ENCODE assay signal across 8 mouse cellular contexts in the genomic region with DNA sequence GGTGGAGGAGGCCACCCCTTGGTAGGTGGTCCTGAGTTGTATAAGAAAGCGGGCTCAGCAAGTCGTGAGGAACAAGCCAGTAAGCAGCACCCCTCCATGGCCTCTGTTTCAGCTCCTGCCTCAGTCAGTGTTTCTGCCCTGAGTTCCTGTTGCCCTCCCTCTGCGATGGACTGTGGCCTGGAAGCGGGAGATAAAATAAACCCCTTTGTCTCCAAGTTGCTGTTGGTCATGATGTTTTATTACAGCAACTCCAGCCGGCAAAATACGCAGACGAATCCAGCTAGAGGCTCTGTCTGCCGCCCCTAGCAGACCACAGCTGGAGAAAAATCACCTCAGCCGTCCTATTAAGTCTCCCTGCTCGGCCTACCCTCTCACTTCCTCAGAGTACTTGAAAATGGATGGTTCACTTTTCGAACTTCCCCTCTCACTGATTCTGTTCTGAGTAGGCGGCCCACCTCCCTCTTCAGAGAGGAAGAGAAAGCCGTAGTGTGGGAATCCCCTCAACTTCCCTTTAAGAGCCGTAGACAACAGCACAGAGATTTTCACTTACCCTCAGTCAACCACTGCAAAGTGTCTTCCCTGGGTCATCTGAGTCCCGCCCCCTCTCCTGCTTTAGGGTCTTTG. TPM values are rescaled to one million over a fixed set of nuclear protein-coding genes. Genes with fewer than 3 reads are reported as not detected.
A peak's percentile ranks its signal among the peaks of the same experiment; 100 is the strongest.
DNase-seq lines count a peak whose midpoint lies in the region; ATAC-seq lines count a peak whose summit lies in the region.
"Had no signal": no experiment of that assay in that cellular context is flagged by ENCODE, and none has a peak within 500 bp of the region (broad histone marks: within the 10 kb centered on the region; RNA-seq: fewer than 3 reads in every experiment).

No protein-coding gene starts in this region.

- no peak for ATAC-seq in liver, embryonic 11.5 days (replicated peaks; ENCODE audit: low FRiP score)
- ATAC-seq in liver, embryonic 16.5 days (ENCODE audit: low read depth) = peak; percentile 50; the same call in 1 of the 2 replicates
- no peak for ATAC-seq in stomach, embryonic 16.5 days (ENCODE audit: insufficient read depth, low FRiP score)
- no peak for ATAC-seq in midbrain, embryonic 13.5 days

- no peaks in the 10 kb centered on the region for H3K9me3 ChIP-seq in liver, embryonic 11.5 days (ENCODE audit: control insufficient read depth, low read length)
- H3K9me3 ChIP-seq in embryonic facial prominence, embryonic 10.5 days = 0 out of 2 replicates have a peak, but pooled peaks cover 4% of the 10 kb centered on the region
- H3K9me3 ChIP-seq in liver, embryonic 16.5 days (replicated peaks; ENCODE audit: control insufficient read depth, low read length) = no peaks in the 10 kb centered on the region
- peaks cover 7% of the 10 kb centered on the region; the same call in 1 of the 2 replicates for H3K9me3 ChIP-seq in stomach, embryonic 16.5 days (replicated peaks; ENCODE audit: control insufficient read depth, low read length)
- H3K9me3 ChIP-seq in midbrain, embryonic 13.5 days = peaks cover 7% of the 10 kb centered on the region; the same call in 1 of the 2 replicates
- H3K9me3 ChIP-seq: hindbrain, embryonic 13.5 days had no signal

- no peaks in the 10 kb centered on the region for H3K36me3 ChIP-seq in liver, embryonic 11.5 days (ENCODE audit: control insufficient read depth, insufficient read depth, low read length)
- H3K36me3 ChIP-seq in embryonic facial prominence, embryonic 10.5 days (replicated peaks) = no peaks in the 10 kb centered on the region
- H3K36me3 ChIP-seq in liver, embryonic 16.5 days (ENCODE audit: control insufficient read depth, insufficient read depth) = no peaks in the 10 kb centered on the region
- no peaks in the 10 kb centered on the region for H3K36me3 ChIP-seq in stomach, embryonic 16.5 days (ENCODE audit: control insufficient read depth, insufficient read depth, low read length)
- H3K36me3 ChIP-seq in midbrain, embryonic 13.5 days = no peaks in the 10 kb centered on the region
- H3K36me3 ChIP-seq: hindbrain, embryonic 13.5 days had no signal

- H3K9ac ChIP-seq in liver, embryonic 11.5 days (ENCODE audit: low read depth, low read length) = no peak overlapping the region
- H3K9ac ChIP-seq in liver, embryonic 16.5 days (ENCODE audit: low read depth, low read length) = no peak overlapping the region
- no peak overlapping the region for H3K9ac ChIP-seq in stomach, embryonic 16.5 days (ENCODE audit: low read length)
- H3K9ac ChIP-seq in midbrain, embryonic 13.5 days (replicated peaks) = no peak overlapping the region
- H3K9ac ChIP-seq: hindbrain, embryonic 13.5 days had no signal

- H3K27me3 ChIP-seq in liver, embryonic 11.5 days (replicated peaks; ENCODE audit: control insufficient read depth, insufficient read depth, low read length) = no peaks in the 10 kb centered on the region
- no peaks in the 10 kb centered on the region for H3K27me3 ChIP-seq in embryonic facial prominence, embryonic 10.5 days (replicated peaks; ENCODE audit: low read depth, poor library complexity, severe bottlenecking)
- no peaks in the 10 kb centered on the region for H3K27me3 ChIP-seq in liver, embryonic 16.5 days (ENCODE audit: control insufficient read depth, insufficient read depth, low read depth, low read length)
- H3K27me3 ChIP-seq in stomach, embryonic 16.5 days (ENCODE audit: control insufficient read depth, insufficient read depth, low read length) = no peaks in the 10 kb centered on the region
- H3K27me3 ChIP-seq in midbrain, embryonic 13.5 days = no peaks in the 10 kb centered on the region
- H3K27me3 ChIP-seq: hindbrain, embryonic 13.5 days had no signal

- no peak overlapping the region for H3K27ac ChIP-seq in liver, embryonic 11.5 days (ENCODE audit: low read depth, low read length)
- peak overlapping the region; percentile 55 for H3K27ac ChIP-seq in embryonic facial prominence, embryonic 10.5 days (replicated peaks)
- peak overlapping the region; percentile 35 for H3K27ac ChIP-seq in liver, embryonic 16.5 days (ENCODE audit: low read length)
- H3K27ac ChIP-seq in stomach, embryonic 16.5 days (ENCODE audit: low read length) = peak overlapping the region; percentile 32; the same call in 1 of the 2 replicates
- no peak overlapping the region for H3K27ac ChIP-seq in midbrain, embryonic 13.5 days
- H3K27ac ChIP-seq: hindbrain, embryonic 13.5 days had no signal

- DNase-seq in liver = peak; percentile 10
- no peak for DNase-seq in liver, embryonic 11.5 days (ENCODE audit: low spot score)
- DNase-seq in embryonic facial prominence, embryonic 10.5 days (ENCODE audit: low spot score) = no peak
- DNase-seq in c-Kit-positive CD71-positive TER-119-positive erythroid progenitor cells, embryonic 14.5 days (ENCODE audit: low spot score) = no peak

- H3K4me2 ChIP-seq in liver, embryonic 11.5 days = no peak overlapping the region
- H3K4me2 ChIP-seq in liver, embryonic 16.5 days (ENCODE audit: low read depth, low read length) = no peak overlapping the region
- H3K4me2 ChIP-seq in stomach, embryonic 16.5 days (ENCODE audit: low read depth, low read length) = no peak overlapping the region
- H3K4me2 ChIP-seq in midbrain, embryonic 13.5 days (replicated peaks) = no peak overlapping the region
- H3K4me2 ChIP-seq: hindbrain, embryonic 13.5 days had no signal

- H3K4me1 ChIP-seq in liver, embryonic 11.5 days (replicated peaks; ENCODE audit: control insufficient read depth, insufficient read depth, low read length) = no peaks in the 10 kb centered on the region
- peaks cover 13% of the 10 kb centered on the region for H3K4me1 ChIP-seq in embryonic facial prominence, embryonic 10.5 days
- no peaks in the 10 kb centered on the region for H3K4me1 ChIP-seq in liver, embryonic 16.5 days (ENCODE audit: control insufficient read depth, low read depth, low read length)
- H3K4me1 ChIP-seq in stomach, embryonic 16.5 days (ENCODE audit: control insufficient read depth, insufficient read depth, low read length) = no peaks in the 10 kb centered on the region
- H3K4me1 ChIP-seq in midbrain, embryonic 13.5 days (replicated peaks) = no peaks in the 10 kb centered on the region
- H3K4me1 ChIP-seq: hindbrain, embryonic 13.5 days had no signal

- 39% methylated on average over 15 of the region's 15 CpGs for WGBS in liver, embryonic 11.5 days
- 65% methylated on average over 15 of the region's 15 CpGs for WGBS in embryonic facial prominence, embryonic 10.5 days
- WGBS in liver, embryonic 16.5 days (ENCODE audit: insufficient replicate concordance) = 22% methylated on average over 15 of the region's 15 CpGs
- 50% methylated on average over 15 of the region's 15 CpGs for WGBS in stomach, embryonic 16.5 days
- WGBS in midbrain, embryonic 13.5 days = 83% methylated on average over 15 of the region's 15 CpGs

- no peak overlapping the region for H3K4me3 ChIP-seq in liver, embryonic 11.5 days (ENCODE audit: low read depth, low read length)
- no peak overlapping the region for H3K4me3 ChIP-seq in embryonic facial prominence, embryonic 10.5 days
- H3K4me3 ChIP-seq in liver, embryonic 16.5 days (ENCODE audit: low read depth, low read length) = no peak overlapping the region
- H3K4me3 ChIP-seq in stomach, embryonic 16.5 days (replicated peaks; ENCODE audit: low read length) = no peak overlapping the region
- H3K4me3 ChIP-seq in midbrain, embryonic 13.5 days (replicated peaks) = no peak overlapping the region
- H3K4me3 ChIP-seq: hindbrain, embryonic 13.5 days had no signal

RNA-seq across cellular contexts. Expression of a gene that starts 28.2 kb away (rescaled TPM):
- 0.86 and 1.2 TPM in 2 replicates for polyA plus RNA-seq in liver, embryonic 11.5 days (2014; fragmentation: Nextera tagmentation; extraction: Ambion mirVana)
- polyA plus RNA-seq in embryonic facial prominence, embryonic 10.5 days (2016; fragmentation: Nextera tagmentation; extraction: Ambion mirVana) = 1.9 and 2.6 TPM in 2 replicates
- 14.2 and 15.9 TPM in 2 replicates for polyA plus RNA-seq in liver, embryonic 16.5 days (2015; fragmentation: Nextera tagmentation; extraction: Ambion mirVana)
- 32.8 and 37.3 TPM in 2 replicates for polyA plus RNA-seq in stomach, embryonic 16.5 days (2015; fragmentation: Nextera tagmentation; extraction: Ambion mirVana)
- 0.24 and 0.47 TPM in 2 replicates for polyA plus RNA-seq in midbrain, embryonic 13.5 days (2015; fragmentation: Nextera tagmentation; extraction: Ambion mirVana)

Comparison
In these comparisons a context has a peak if more than half of its experiments do, and no peak if none do; other contexts are left out.
1. H3K27ac ChIP-seq: peak in embryonic facial prominence, embryonic 10.5 days (single experiment), liver, embryonic 16.5 days (single experiment) and stomach, embryonic 16.5 days (single experiment); none in liver, embryonic 11.5 days (single experiment) and midbrain, embryonic 13.5 days (single experiment).